Mouse (Mus musculus): ENCODE data around the gene Sac3d1. TPM values are rescaled to one million over a fixed set of nuclear protein-coding genes. Genes with fewer than 3 reads are reported as not detected.

Gene Sac3d1
- polyA plus RNA-seq, 1 experiment from 2014 or later: 50.5 TPM

GRCm38 (mm10) chr19:6066571-6066970 is 51.9 kb downstream of the Sac3d1 start:
- Histone ChIP-seq H3K4me1 (replicated peaks; ENCODE audit: control insufficient read depth, insufficient read depth, low read length) (peaks cover 34% of the 10 kb centered on the region), H3K9ac (replicated peaks; ENCODE audit: low read depth, low read length) (peak overlapping the region; percentile 84), H3K36me3 (ENCODE audit: control insufficient read depth, insufficient read depth) (peaks cover 12% of the 10 kb centered on the region), H3K4me2 (ENCODE audit: low read length) (peak overlapping the region; percentile 99), H3K9me3 (ENCODE audit: control insufficient read depth, low read length) (no peaks in the 10 kb centered on the region), H3K27me3 (replicated peaks; ENCODE audit: control insufficient read depth, insufficient read depth, low read length) (no peaks in the 10 kb centered on the region), H3K4me3 (replicated peaks; ENCODE audit: low read length) (peak overlapping the region; percentile 73), H3K27ac (ENCODE audit: low read length) (peak overlapping the region; percentile 90)
- WGBS: 43% methylated on average over 5 of the region's 5 CpGs
- ATAC-seq: no peak

Other genes with a start within 250 kb of the Sac3d1 start
- gene Frmd8, start 243.4 kb downstream of the Sac3d1 start, polyA plus RNA-seq (2015; fragmentation: Nextera tagmentation; extraction: Ambion mirVana): 20.9 and 21.5 TPM in 2 replicates
- gene Slc25a45, start 240.8 kb downstream of the Sac3d1 start, polyA plus RNA-seq (2015; fragmentation: Nextera tagmentation; extraction: Ambion mirVana): 1.5 and 2.0 TPM in 2 replicates
- gene Tigd3, start 224.5 kb downstream of the Sac3d1 start, polyA plus RNA-seq (2015; fragmentation: Nextera tagmentation; extraction: Ambion mirVana): 11.0 and 13.7 TPM in 2 replicates
- 124 and 126 TPM in 2 replicates for gene Dpf2, start 205.6 kb downstream of the Sac3d1 start, polyA plus RNA-seq (2015; fragmentation: Nextera tagmentation; extraction: Ambion mirVana)
- 11.1 and 12.4 TPM in 2 replicates for gene Cdc42ep2, start 193.8 kb downstream of the Sac3d1 start, polyA plus RNA-seq (2015; fragmentation: Nextera tagmentation; extraction: Ambion mirVana)
- 31.9 and 34.2 TPM in 2 replicates for gene Pola2, start 154.4 kb downstream of the Sac3d1 start, polyA plus RNA-seq (2015; fragmentation: Nextera tagmentation; extraction: Ambion mirVana)
- gene Slc22a20, start 132.5 kb downstream of the Sac3d1 start, polyA plus RNA-seq (2015; fragmentation: Nextera tagmentation; extraction: Ambion mirVana): not detected in 2 replicates
- gene Capn1, start 102.8 kb downstream of the Sac3d1 start, polyA plus RNA-seq (2015; fragmentation: Nextera tagmentation; extraction: Ambion mirVana): 1.3 and 2.2 TPM in 2 replicates
- 22.6 and 30.3 TPM in 2 replicates for gene Syvn1, start 72.1 kb downstream of the Sac3d1 start, polyA plus RNA-seq (2015; fragmentation: Nextera tagmentation; extraction: Ambion mirVana)
- 65.0 and 74.0 TPM in 2 replicates for gene Mrpl49, start 60.9 kb downstream of the Sac3d1 start, polyA plus RNA-seq (2015; fragmentation: Nextera tagmentation; extraction: Ambion mirVana)
- gene Fau, start 60.8 kb downstream of the Sac3d1 start, polyA plus RNA-seq (2015; fragmentation: Nextera tagmentation; extraction: Ambion mirVana): 493 and 512 TPM in 2 replicates
- gene Znhit2, start 57.5 kb downstream of the Sac3d1 start, polyA plus RNA-seq (2015; fragmentation: Nextera tagmentation; extraction: Ambion mirVana): 30.1 and 31.0 TPM in 2 replicates
- gene Tm7sf2, start 50.3 kb downstream of the Sac3d1 start, polyA plus RNA-seq (2015; fragmentation: Nextera tagmentation; extraction: Ambion mirVana): 34.0 and 41.3 TPM in 2 replicates
- 85.9 and 88.5 TPM in 2 replicates for gene Vps51, start 41.4 kb downstream of the Sac3d1 start, polyA plus RNA-seq (2015; fragmentation: Nextera tagmentation; extraction: Ambion mirVana)
- gene Tmem262, start 38.6 kb downstream of the Sac3d1 start, polyA plus RNA-seq (2015; fragmentation: Nextera tagmentation; extraction: Ambion mirVana): not detected in 2 replicates
- 2.1 and 3.1 TPM in 2 replicates for gene Gm28374, start 36.4 kb downstream of the Sac3d1 start, polyA plus RNA-seq (2015; fragmentation: Nextera tagmentation; extraction: Ambion mirVana)
- 83.3 and 85.7 TPM in 2 replicates for gene Zfpl1, start 33.7 kb downstream of the Sac3d1 start, polyA plus RNA-seq (2015; fragmentation: Nextera tagmentation; extraction: Ambion mirVana)
- gene Cdca5, start 33.7 kb downstream of the Sac3d1 start, polyA plus RNA-seq (2015; fragmentation: Nextera tagmentation; extraction: Ambion mirVana): 16.5 and 16.7 TPM in 2 replicates
- gene AC131692.1, start 24.2 kb downstream of the Sac3d1 start, polyA plus RNA-seq (2015; fragmentation: Nextera tagmentation; extraction: Ambion mirVana): not detected in 2 replicates
- gene Naaladl1, start 12.9 kb downstream of the Sac3d1 start, polyA plus RNA-seq (2015; fragmentation: Nextera tagmentation; extraction: Ambion mirVana): 0.35 and 0.58 TPM in 2 replicates
- 40.3 and 50.1 TPM in 2 replicates for gene Snx15, start 9.7 kb upstream of the Sac3d1 start, polyA plus RNA-seq (2015; fragmentation: Nextera tagmentation; extraction: Ambion mirVana)
- gene Batf2, start 22.3 kb upstream of the Sac3d1 start, polyA plus RNA-seq (2015; fragmentation: Nextera tagmentation; extraction: Ambion mirVana): not detected in 2 replicates
- gene Arl2, start 22.9 kb upstream of the Sac3d1 start, polyA plus RNA-seq (2015; fragmentation: Nextera tagmentation; extraction: Ambion mirVana): 69.9 and 92.6 TPM in 2 replicates
- not detected in 2 replicates for gene Majin, start 65.7 kb upstream of the Sac3d1 start, polyA plus RNA-seq (2015; fragmentation: Nextera tagmentation; extraction: Ambion mirVana)
- not detected in 2 replicates for gene Gpha2, start 107.7 kb upstream of the Sac3d1 start, polyA plus RNA-seq (2015; fragmentation: Nextera tagmentation; extraction: Ambion mirVana)
- gene Ppp2r5b, start 117.2 kb upstream of the Sac3d1 start, polyA plus RNA-seq (2015; fragmentation: Nextera tagmentation; extraction: Ambion mirVana): 106 and 117 TPM in 2 replicates
- 11.2 and 13.1 TPM in 2 replicates for gene Atg2a, start 123.0 kb upstream of the Sac3d1 start, polyA plus RNA-seq (2015; fragmentation: Nextera tagmentation; extraction: Ambion mirVana)
- 105 and 106 TPM in 2 replicates for gene Ehd1, start 158.1 kb upstream of the Sac3d1 start, polyA plus RNA-seq (2015; fragmentation: Nextera tagmentation; extraction: Ambion mirVana)
- gene Cdc42bpg, start 187.8 kb upstream of the Sac3d1 start, polyA plus RNA-seq (2015; fragmentation: Nextera tagmentation; extraction: Ambion mirVana): 0.52 and 1.1 TPM in 2 replicates
- 96.1 and 96.5 TPM in 2 replicates for gene Men1, start 216.3 kb upstream of the Sac3d1 start, polyA plus RNA-seq (2015; fragmentation: Nextera tagmentation; extraction: Ambion mirVana)
- gene Map4k2, start 222.5 kb upstream of the Sac3d1 start, polyA plus RNA-seq (2015; fragmentation: Nextera tagmentation; extraction: Ambion mirVana): 12.3 and 21.2 TPM in 2 replicates
- 122 and 127 TPM in 2 replicates for gene Sf1, start 245.0 kb upstream of the Sac3d1 start, polyA plus RNA-seq (2015; fragmentation: Nextera tagmentation; extraction: Ambion mirVana)

All from forebrain, embryonic 16.5 days (tissue).